Mouse (Mus musculus): ENCODE data around the gene Baz2b.

DNA sequence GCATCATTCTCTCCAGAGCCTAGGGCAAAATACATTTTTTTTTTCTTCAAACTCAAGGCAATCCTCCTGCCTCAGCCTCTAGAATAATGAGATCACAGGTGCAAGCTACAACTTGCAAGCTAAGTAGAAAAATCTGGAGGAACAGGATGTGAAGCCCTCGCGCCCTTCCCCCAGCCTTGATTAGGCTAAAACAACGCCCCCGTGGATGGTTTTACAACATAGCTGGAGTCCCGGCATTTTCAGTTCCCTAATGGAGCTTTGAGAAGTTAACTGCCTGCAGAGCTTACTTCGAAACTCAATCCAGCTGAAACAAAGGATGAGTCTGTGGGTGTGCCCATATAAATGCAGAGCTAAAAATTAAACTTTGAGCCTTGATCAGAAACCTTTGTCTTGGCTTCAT lies 319.9 kb downstream of the Baz2b start:
- no peak for TF ChIP-seq POLR2A (IDR thresholded peaks at IDR 0.05; ENCODE audit: control insufficient read depth in 1 of 2, insufficient read depth in 1 of 2, low read depth in 1 of 2, low read length in 2 of 2, poor library complexity in 1 of 2)
- TF ChIP-seq CTCF (IDR thresholded peaks at IDR 0.05 in 2 of 3, conservative IDR thresholded peaks at IDR 0.05 in 1 of 3; ENCODE audit: control insufficient read depth in 1 of 3, insufficient read depth in 1 of 3, low read depth in 2 of 3, low read length in 3 of 3, poor library complexity in 1 of 3, severe bottlenecking in 1 of 3): no peak
- TF ChIP-seq CHD2 (IDR thresholded peaks at IDR 0.05; ENCODE audit: low read length): no peak
- TF ChIP-seq EP300 (IDR thresholded peaks at IDR 0.05; ENCODE audit: low read depth in 1 of 2, low read length in 2 of 2): no peak
- TF ChIP-seq USF1 (IDR thresholded peaks at IDR 0.05; ENCODE audit: low read depth, low read length): no peak
- TF ChIP-seq JUND (IDR thresholded peaks at IDR 0.05; ENCODE audit: low read depth, low read length): no peak
- TF ChIP-seq TBP (IDR thresholded peaks at IDR 0.05; ENCODE audit: low read depth, low read length): no peak
- no peak for TF ChIP-seq GATA1 (IDR thresholded peaks at IDR 0.05; ENCODE audit: low read depth, low read length)
- TF ChIP-seq MEF2A (IDR thresholded peaks at IDR 0.05; ENCODE audit: extremely low read depth, insufficient replicate concordance, low read depth, low read length, poor library complexity, severe bottlenecking): no peak
